Mouse (Mus musculus): ENCODE results near the gene Tulp4. TPM values are rescaled to one million over a fixed set of nuclear protein-coding genes. Genes with fewer than 3 reads are reported as not detected.

The Tulp4 gene
- total RNA-seq (2014; fragmentation: Nextera tagmentation) (4.4 and 12.6 TPM in 2 replicates), total RNA-seq (2017) (12.5 and 20.0 TPM in 2 replicates)

GRCm38 (mm10) chr17:6106361-6107014 is at the start of gene Tulp4:
Gene Tulp4 (plus strand): TSS chr17:6106437.
- peak; percentile 91 for ATAC-seq (replicated peaks; ENCODE audit: low FRiP score, low TSS enrichment, poor library complexity, severe bottlenecking)

GRCm38 (mm10) chr17:6062793-6063192 is 43.4 kb upstream of the Tulp4 start:
- ATAC-seq (replicated peaks; ENCODE audit: low FRiP score, low TSS enrichment, poor library complexity, severe bottlenecking) = no peak

GRCm38 (mm10) chr17:6063532-6063931 is 42.7 kb upstream of the Tulp4 start:
- ATAC-seq (replicated peaks; ENCODE audit: low FRiP score, low TSS enrichment, poor library complexity, severe bottlenecking) = no peak

GRCm38 (mm10) chr17:6066021-6066420 is 40.2 kb upstream of the Tulp4 start:
- ATAC-seq (replicated peaks; ENCODE audit: low FRiP score, low TSS enrichment, poor library complexity, severe bottlenecking) = no peak

GRCm38 (mm10) chr17:6067613-6068012 is 38.6 kb upstream of the Tulp4 start:
- ATAC-seq (replicated peaks; ENCODE audit: low FRiP score, low TSS enrichment, poor library complexity, severe bottlenecking) = no peak

- ATAC-seq (replicated peaks; ENCODE audit: low FRiP score, low TSS enrichment, poor library complexity, severe bottlenecking) = no peak
Observed at GRCm38 (mm10) chr17:6069866-6070265, 36.4 kb upstream of the Tulp4 start.

GRCm38 (mm10) chr17:6073405-6073804 is 32.8 kb upstream of the Tulp4 start:
- no peak for ATAC-seq (replicated peaks; ENCODE audit: low FRiP score, low TSS enrichment, poor library complexity, severe bottlenecking)

- ATAC-seq (replicated peaks; ENCODE audit: low FRiP score, low TSS enrichment, poor library complexity, severe bottlenecking) = peak; percentile 98
Observed at GRCm38 (mm10) chr17:6079287-6080122, 26.7 kb upstream of the Tulp4 start, which contains the start of the genes Serac1 and Gtf2h5. Gene Serac1 (minus strand): TSS chr17:6079741. Gene Gtf2h5 (plus strand): TSS chr17:6079786.

GRCm38 (mm10) chr17:6083323-6083890 is 22.8 kb upstream of the Tulp4 start:
- no peak for ATAC-seq (replicated peaks; ENCODE audit: low FRiP score, low TSS enrichment, poor library complexity, severe bottlenecking)

GRCm38 (mm10) chr17:6091604-6092003 is 14.6 kb upstream of the Tulp4 start:
- ATAC-seq (replicated peaks; ENCODE audit: low FRiP score, low TSS enrichment, poor library complexity, severe bottlenecking) = no peak

GRCm38 (mm10) chr17:6095579-6095978 is 10.7 kb upstream of the Tulp4 start:
- no peak for ATAC-seq (replicated peaks; ENCODE audit: low FRiP score, low TSS enrichment, poor library complexity, severe bottlenecking)

- ATAC-seq (replicated peaks; ENCODE audit: low FRiP score, low TSS enrichment, poor library complexity, severe bottlenecking) = peak; percentile 94
Observed at GRCm38 (mm10) chr17:6097884-6098283, 8.4 kb upstream of the Tulp4 start.

GRCm38 (mm10) chr17:6102287-6102686 is 4.0 kb upstream of the Tulp4 start:
- ATAC-seq (replicated peaks; ENCODE audit: low FRiP score, low TSS enrichment, poor library complexity, severe bottlenecking) = no peak

- no peak for ATAC-seq (replicated peaks; ENCODE audit: low FRiP score, low TSS enrichment, poor library complexity, severe bottlenecking)
Observed at GRCm38 (mm10) chr17:6103566-6103965, 2.7 kb upstream of the Tulp4 start.

GRCm38 (mm10) chr17:6107015-6107601 is 871 bp downstream of the Tulp4 start:
- peak; percentile 35; the same call in 1 of the 2 replicates for ATAC-seq (replicated peaks; ENCODE audit: low FRiP score, low TSS enrichment, poor library complexity, severe bottlenecking)

- no peak for ATAC-seq (replicated peaks; ENCODE audit: low FRiP score, low TSS enrichment, poor library complexity, severe bottlenecking)
Observed at GRCm38 (mm10) chr17:6108175-6108574, 1.9 kb downstream of the Tulp4 start.

- no peak for ATAC-seq (replicated peaks; ENCODE audit: low FRiP score, low TSS enrichment, poor library complexity, severe bottlenecking)
Observed at GRCm38 (mm10) chr17:6110956-6111355, 4.7 kb downstream of the Tulp4 start.

- ATAC-seq (replicated peaks; ENCODE audit: low FRiP score, low TSS enrichment, poor library complexity, severe bottlenecking) = no peak
Observed at GRCm38 (mm10) chr17:6113653-6114052, 7.4 kb downstream of the Tulp4 start.

- no peak for ATAC-seq (replicated peaks; ENCODE audit: low FRiP score, low TSS enrichment, poor library complexity, severe bottlenecking)
Observed at GRCm38 (mm10) chr17:6115085-6115484, 8.8 kb downstream of the Tulp4 start.

- ATAC-seq (replicated peaks; ENCODE audit: low FRiP score, low TSS enrichment, poor library complexity, severe bottlenecking) = no peak
Observed at GRCm38 (mm10) chr17:6117148-6117725, 11.0 kb downstream of the Tulp4 start.
